Mouse (Mus musculus): ENCODE data around the gene Zhx3. TPM values are rescaled to one million over a fixed set of nuclear protein-coding genes. Genes with fewer than 3 reads are reported as not detected.

The Zhx3 gene
- polyA plus RNA-seq, 2 experiments, result 0.73 to 1.6 TPM

DNA sequence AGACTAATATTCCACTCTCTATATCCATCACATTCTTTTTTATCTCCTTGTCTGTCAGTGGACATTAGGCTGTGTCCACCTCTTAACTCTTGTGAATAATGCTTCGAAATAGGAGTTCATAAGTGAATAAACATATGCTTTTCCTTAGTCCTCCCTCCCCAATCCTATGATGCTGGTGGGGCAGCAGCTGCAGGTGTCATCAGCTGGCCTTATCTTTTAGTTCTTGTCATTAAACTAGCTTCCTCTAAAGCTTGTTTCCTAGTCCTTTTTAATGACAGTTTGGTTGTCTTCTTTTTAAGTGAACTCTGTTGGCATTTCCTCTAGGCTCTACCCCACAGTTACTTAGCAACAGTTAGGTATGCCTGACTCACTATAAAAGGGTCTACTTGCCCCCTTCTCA, 83.8 kb downstream of the Zhx3 start:
- Histone ChIP-seq H3K9me3 (ENCODE audit: control insufficient read depth, low read length) (no peaks in the 10 kb centered on the region), H3K27ac (no peak overlapping the region), H3K9ac (replicated peaks) (no peak overlapping the region), H3K4me1 (replicated peaks; ENCODE audit: control insufficient read depth in 2 of 2, insufficient read depth in 2 of 2, low read length in 1 of 2) (no peaks in the 10 kb centered on the region), H3K36me3 (replicated peaks; ENCODE audit: control insufficient read depth, insufficient read depth, low read depth) (no peaks in the 10 kb centered on the region), H3K27me3 (ENCODE audit: control insufficient read depth, insufficient read depth, low read length) (no peaks in the 10 kb centered on the region), H3K4me2 (ENCODE audit: low read depth) (no peak overlapping the region), H3K4me3 (ENCODE audit: insufficient read depth in 1 of 2, low read depth in 2 of 2, low read length in 2 of 2) (no peak overlapping the region)
- ATAC-seq (ENCODE audit: insufficient read depth), result no peak
- DNase-seq (ENCODE audit: low read depth in 3 of 3, low spot score in 3 of 3), result no peak
- WGBS (ENCODE audit: insufficient replicate concordance), result 53% methylated on average over 1 of the region's 1 CpGs
- TF ChIP-seq EP300 (IDR thresholded peaks at IDR 0.05; ENCODE audit: low read depth) (no peak), CTCF (IDR thresholded peaks at IDR 0.05; ENCODE audit: low read depth) (no peak)

DNA sequence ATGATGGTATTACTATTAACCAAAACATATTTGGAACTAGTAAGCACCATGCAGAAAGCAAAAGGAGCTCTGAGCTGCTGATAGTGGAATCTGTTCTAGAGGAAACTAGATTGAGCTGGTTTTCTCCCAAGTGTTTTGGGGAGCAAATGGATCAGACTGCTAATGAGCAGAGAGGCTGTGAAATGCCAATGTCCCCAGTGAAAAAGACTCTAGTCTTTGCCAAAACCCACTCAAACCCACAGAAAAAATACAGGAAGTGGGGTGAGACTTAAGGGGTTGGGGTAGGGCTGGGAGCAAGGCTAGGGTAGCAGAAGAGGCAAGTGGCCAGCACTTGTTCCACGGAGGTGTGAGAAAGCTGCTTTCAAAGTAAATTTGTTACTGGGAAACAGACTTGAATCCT, 86.5 kb downstream of the Zhx3 start:
- no peak overlapping the region for H3K27ac ChIP-seq
- H3K4me1 ChIP-seq (replicated peaks; ENCODE audit: control insufficient read depth in 2 of 2, insufficient read depth in 2 of 2, low read length in 1 of 2), result no peaks in the 10 kb centered on the region
- no peaks in the 10 kb centered on the region for H3K36me3 ChIP-seq (replicated peaks; ENCODE audit: control insufficient read depth, insufficient read depth, low read depth)
- ATAC-seq (ENCODE audit: insufficient read depth) (no peak), DNase-seq (ENCODE audit: low read depth in 3 of 3, low spot score in 3 of 3) (no peak)
- no peak for TF ChIP-seq EP300 (IDR thresholded peaks at IDR 0.05; ENCODE audit: low read depth)
- no peak for TF ChIP-seq CTCF (IDR thresholded peaks at IDR 0.05; ENCODE audit: low read depth)
- no peak overlapping the region for H3K4me3 ChIP-seq (ENCODE audit: insufficient read depth in 1 of 2, low read depth in 2 of 2, low read length in 2 of 2)
- no peaks in the 10 kb centered on the region for H3K27me3 ChIP-seq (ENCODE audit: control insufficient read depth, insufficient read depth, low read length)
- no peaks in the 10 kb centered on the region for H3K9me3 ChIP-seq (ENCODE audit: control insufficient read depth, low read length)
- WGBS (ENCODE audit: insufficient replicate concordance), result 47% methylated on average over 1 of the region's 1 CpGs
- no peak overlapping the region for H3K4me2 ChIP-seq (ENCODE audit: low read depth)
- no peak overlapping the region for H3K9ac ChIP-seq (replicated peaks)

DNA sequence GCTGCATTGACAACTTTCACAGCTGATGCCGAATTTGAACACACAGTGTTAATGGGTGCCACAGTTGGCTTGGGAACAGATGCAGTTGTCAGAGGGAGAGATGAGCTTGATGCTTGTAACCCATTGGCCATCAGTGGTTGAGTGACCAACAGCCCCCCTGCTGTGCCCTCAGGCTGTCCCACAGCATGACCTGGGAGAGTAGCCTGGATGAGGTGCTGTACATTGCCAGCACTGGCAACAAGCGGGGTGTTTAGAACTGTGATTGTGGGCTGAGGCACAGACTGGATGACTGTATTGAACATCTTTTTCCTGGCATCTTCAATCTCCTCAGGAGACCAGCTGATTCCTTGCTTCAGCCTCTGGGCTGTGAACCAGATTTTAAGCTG, 92.0 kb downstream of the Zhx3 start:
- Histone ChIP-seq H3K9me3 (ENCODE audit: control insufficient read depth, low read length) (no peaks in the 10 kb centered on the region), H3K27me3 (ENCODE audit: control insufficient read depth, insufficient read depth, low read length) (no peaks in the 10 kb centered on the region), H3K9ac (replicated peaks) (no peak overlapping the region), H3K4me2 (ENCODE audit: low read depth) (no peak overlapping the region), H3K27ac (no peak overlapping the region), H3K36me3 (replicated peaks; ENCODE audit: control insufficient read depth, insufficient read depth, low read depth) (no peaks in the 10 kb centered on the region), H3K4me3 (ENCODE audit: insufficient read depth in 1 of 2, low read depth in 2 of 2, low read length in 2 of 2) (no peak overlapping the region), H3K4me1 (replicated peaks; ENCODE audit: control insufficient read depth in 2 of 2, insufficient read depth in 2 of 2, low read length in 1 of 2) (no peaks in the 10 kb centered on the region)
- WGBS (ENCODE audit: insufficient replicate concordance), result 68% methylated on average over 2 of the region's 2 CpGs
- no peak for ATAC-seq (ENCODE audit: insufficient read depth)
- no peak for DNase-seq (ENCODE audit: low read depth in 3 of 3, low spot score in 3 of 3)
- TF ChIP-seq EP300 (IDR thresholded peaks at IDR 0.05; ENCODE audit: low read depth), result no peak
- TF ChIP-seq CTCF (IDR thresholded peaks at IDR 0.05; ENCODE audit: low read depth), result no peak

DNA sequence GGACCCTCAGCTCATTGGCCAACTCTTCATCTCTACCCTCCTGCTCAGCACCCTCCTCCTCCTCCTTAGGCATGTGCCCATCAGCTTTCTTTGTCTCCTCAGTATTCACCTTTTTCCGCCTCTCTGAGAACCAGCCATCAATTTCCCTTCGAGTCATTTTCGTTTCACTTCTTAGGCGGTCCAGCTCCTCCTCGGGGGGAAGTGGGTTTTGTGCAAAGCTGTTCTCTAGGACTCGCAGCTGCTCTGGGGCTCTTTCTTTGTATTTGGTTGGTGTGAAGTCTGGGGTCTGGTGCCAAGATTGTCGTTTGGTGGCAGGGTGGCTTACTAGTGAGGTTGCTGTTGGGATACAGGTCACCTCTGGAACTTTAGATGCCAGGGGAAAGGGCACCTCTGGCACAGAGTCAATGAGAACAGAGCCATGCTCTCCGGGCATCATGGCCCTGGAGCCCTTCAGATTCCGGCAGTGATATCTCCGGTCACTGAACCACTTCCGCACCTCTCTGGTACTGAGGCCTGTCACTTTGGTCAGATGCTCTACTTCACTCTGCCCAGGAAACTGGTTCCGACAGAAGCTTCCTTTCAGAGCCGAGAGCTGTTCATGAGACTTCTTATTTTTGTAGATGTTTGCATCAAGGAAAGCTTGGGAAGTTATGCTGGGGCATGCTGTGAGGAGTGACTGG, 92.5 kb downstream of the Zhx3 start:
- H3K4me3 ChIP-seq (ENCODE audit: insufficient read depth in 1 of 2, low read depth in 2 of 2, low read length in 2 of 2), result no peak overlapping the region
- no peaks in the 10 kb centered on the region for H3K36me3 ChIP-seq (replicated peaks; ENCODE audit: control insufficient read depth, insufficient read depth, low read depth)
- H3K9ac ChIP-seq (replicated peaks), result no peak overlapping the region
- WGBS (ENCODE audit: insufficient replicate concordance), result 67% methylated on average over 13 of the region's 13 CpGs
- no peaks in the 10 kb centered on the region for H3K4me1 ChIP-seq (replicated peaks; ENCODE audit: control insufficient read depth in 2 of 2, insufficient read depth in 2 of 2, low read length in 1 of 2)
- no peak overlapping the region for H3K4me2 ChIP-seq (ENCODE audit: low read depth)
- TF ChIP-seq EP300 (IDR thresholded peaks at IDR 0.05; ENCODE audit: low read depth), result no peak
- TF ChIP-seq CTCF (IDR thresholded peaks at IDR 0.05; ENCODE audit: low read depth), result no peak
- no peaks in the 10 kb centered on the region for H3K9me3 ChIP-seq (ENCODE audit: control insufficient read depth, low read length)
- no peak for ATAC-seq (ENCODE audit: insufficient read depth)
- DNase-seq (ENCODE audit: low read depth in 3 of 3, low spot score in 3 of 3), result no peak
- no peak overlapping the region for H3K27ac ChIP-seq
- H3K27me3 ChIP-seq (ENCODE audit: control insufficient read depth, insufficient read depth, low read length), result no peaks in the 10 kb centered on the region

DNA sequence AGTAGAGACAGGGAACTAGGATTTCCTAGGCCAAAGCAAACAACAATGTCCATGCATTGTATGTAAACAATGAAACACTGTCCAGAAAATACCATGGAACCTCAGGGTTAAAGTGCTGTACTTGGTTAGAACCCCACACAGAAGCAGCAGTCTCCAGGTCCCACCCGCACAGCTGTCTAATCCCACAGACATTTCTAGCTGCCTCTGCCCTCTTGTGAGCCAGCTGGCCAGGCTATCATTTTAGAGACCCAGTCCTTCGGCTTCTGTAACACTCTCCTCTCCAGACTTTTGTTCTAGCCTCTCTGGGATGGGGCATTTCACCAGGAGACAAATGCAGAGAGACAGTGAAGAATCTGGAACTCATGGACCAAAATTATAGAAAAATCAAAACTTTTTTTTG, 94.8 kb downstream of the Zhx3 start:
- ATAC-seq (ENCODE audit: insufficient read depth), result no peak
- WGBS (ENCODE audit: insufficient replicate concordance), result 60% methylated on average over 2 of the region's 2 CpGs
- no peak for DNase-seq (ENCODE audit: low read depth in 3 of 3, low spot score in 3 of 3)
- Histone ChIP-seq H3K9me3 (ENCODE audit: control insufficient read depth, low read length) (no peaks in the 10 kb centered on the region), H3K36me3 (replicated peaks; ENCODE audit: control insufficient read depth, insufficient read depth, low read depth) (no peaks in the 10 kb centered on the region), H3K27me3 (ENCODE audit: control insufficient read depth, insufficient read depth, low read length) (no peaks in the 10 kb centered on the region), H3K4me1 (replicated peaks; ENCODE audit: control insufficient read depth in 2 of 2, insufficient read depth in 2 of 2, low read length in 1 of 2) (no peaks in the 10 kb centered on the region), H3K9ac (replicated peaks) (no peak overlapping the region), H3K27ac (no peak overlapping the region), H3K4me3 (ENCODE audit: insufficient read depth in 1 of 2, low read depth in 2 of 2, low read length in 2 of 2) (no peak overlapping the region), H3K4me2 (ENCODE audit: low read depth) (no peak overlapping the region)
- no peak for TF ChIP-seq EP300 (IDR thresholded peaks at IDR 0.05; ENCODE audit: low read depth)
